Mouse (Mus musculus) heart, postnatal 4 days (tissue): Measurements from ENCODE around the gene Amd1. TPM values are rescaled to one million over a fixed set of nuclear protein-coding genes. Genes with fewer than 3 reads are reported as not detected.

ENCODE experiments used
- DNase-seq: peaks from one replicate; pipeline ENCODE4 v3.0.0; 2021
- total RNA-seq, 2 experiments: library from RNA; stranded (reverse); gene quantifications; 2 replicates each; pipeline ENCODE4 v1.2.3; 2021

Amd1 gene
- total RNA-seq, 2 experiments from 2014 or later, result 31.0 to 32.1 TPM

- DNase-seq, result peak; percentile 42
Observed at GRCm38 (mm10) chr10:40301181-40302075, 558 bp downstream of the Amd1 start.

DNA sequence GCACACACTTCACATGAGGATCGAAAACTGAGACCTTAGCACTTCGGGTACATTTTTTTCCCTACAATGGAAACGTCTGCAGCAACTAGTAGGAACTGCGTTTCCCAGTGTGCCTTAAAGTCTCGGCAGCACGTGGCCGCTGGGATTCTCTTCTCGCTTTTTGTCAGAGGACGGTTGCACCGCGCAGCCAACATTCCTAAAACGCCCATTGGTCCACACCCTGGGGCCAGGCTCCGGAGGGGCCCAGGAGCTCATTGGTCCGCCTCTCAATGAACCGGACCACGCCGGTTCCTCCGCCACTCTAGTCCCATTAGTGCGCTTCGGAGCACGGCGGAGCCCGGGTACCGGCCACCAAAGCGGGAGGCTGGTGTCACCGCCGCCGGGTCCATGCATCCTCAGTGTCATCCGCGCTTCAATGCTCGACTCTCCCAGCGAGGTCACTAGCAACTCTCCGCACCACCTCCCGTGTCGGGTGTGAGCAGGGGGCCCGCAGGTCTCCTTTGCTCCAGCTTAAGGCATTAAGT lies 1.3 kb downstream of the Amd1 start:
- DNase-seq, result peak; percentile 89

DNA sequence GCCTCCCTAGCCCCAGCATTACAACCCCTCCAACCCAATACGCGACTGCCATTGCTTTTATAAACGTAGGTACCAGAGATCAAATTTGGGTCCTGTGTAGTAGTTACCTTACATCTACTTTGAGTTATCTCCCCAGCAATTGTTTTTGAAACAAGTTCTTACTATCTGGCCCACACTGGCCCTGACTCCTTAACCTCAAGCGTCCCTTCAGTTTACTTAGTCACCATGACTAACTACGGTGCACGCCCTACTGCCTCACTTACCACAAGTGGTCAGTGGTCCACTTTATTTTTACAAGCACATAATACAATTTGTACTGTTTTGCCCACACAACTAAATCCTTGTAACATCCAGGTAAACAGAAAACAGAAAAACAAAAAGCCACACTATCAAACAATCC lies 9.3 kb downstream of the Amd1 start:
- DNase-seq, result no peak

GRCm38 (mm10) chr10:40286767-40287166 lies 15.2 kb downstream of the Amd1 start:
- no peak for DNase-seq

DNA sequence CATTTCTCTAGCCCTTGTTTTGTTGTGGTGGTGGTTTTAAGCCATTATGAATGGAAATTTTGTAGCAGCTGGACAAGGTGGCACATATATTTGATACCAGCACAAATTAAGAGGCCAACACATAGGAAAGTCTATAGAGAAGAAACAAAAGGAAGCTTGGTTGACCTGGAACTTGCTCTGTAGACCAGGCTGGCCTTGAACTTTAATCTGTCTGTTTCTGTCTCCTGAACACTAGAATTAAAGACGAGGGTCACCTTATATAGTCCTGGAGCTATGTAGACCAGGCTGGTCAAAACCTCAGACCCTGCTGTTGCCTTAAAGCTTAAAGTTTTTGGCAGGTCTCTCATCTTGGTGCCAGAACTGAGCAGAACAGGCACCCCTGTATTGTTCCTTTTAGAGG lies 16.4 kb downstream of the Amd1 start:
- DNase-seq, result no peak

DNA sequence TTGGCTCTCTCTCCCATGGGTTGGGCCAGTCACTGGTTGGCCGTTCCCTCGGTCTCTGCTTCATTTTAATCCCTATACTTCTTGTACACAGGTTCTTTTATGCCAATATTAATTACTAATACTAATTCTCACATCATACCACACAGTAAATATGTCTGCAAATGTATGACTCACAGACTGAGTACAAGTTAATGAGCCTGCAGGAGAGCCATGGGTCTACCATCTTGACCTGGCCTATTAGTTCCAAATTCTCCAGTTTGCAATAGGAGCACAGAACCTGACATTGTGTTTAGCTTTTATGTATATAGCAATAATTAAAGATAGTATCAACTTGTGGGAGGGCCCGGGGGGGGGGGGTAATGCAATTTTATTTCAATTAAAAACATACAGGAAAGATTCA lies 17.0 kb downstream of the Amd1 start:
- no peak for DNase-seq

DNA sequence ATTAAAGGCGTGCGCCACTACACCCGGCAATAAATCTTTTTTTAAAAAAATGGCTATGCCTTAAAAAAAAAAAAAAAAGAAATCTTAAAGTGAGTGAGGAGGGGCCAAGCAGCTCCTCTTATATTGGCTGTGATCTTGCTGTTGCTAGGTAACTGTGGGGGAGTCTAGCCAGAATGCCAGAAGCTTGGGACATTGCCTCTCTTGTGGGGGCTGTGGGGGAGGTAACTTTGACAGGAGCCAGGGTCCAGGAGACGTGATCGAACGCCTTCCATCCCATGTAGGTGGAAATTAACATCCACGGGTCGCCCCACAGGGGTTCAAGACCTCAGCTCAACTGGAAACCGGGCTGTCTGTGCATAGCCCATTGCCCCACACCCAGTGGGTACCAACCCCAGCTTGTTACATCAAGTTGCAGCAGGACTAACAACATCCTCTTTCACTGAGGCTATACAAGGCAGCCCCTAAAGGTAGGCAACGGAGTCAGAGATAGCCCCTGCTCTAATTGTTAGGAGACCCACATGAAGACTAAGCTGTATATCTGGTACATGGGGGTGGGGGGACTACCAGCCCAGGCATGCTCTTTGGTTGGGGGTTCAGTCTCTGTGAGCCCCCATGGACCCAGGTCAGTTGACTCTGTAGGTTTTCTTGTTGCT lies 17.7 kb downstream of the Amd1 start:
- DNase-seq, result no peak

DNA sequence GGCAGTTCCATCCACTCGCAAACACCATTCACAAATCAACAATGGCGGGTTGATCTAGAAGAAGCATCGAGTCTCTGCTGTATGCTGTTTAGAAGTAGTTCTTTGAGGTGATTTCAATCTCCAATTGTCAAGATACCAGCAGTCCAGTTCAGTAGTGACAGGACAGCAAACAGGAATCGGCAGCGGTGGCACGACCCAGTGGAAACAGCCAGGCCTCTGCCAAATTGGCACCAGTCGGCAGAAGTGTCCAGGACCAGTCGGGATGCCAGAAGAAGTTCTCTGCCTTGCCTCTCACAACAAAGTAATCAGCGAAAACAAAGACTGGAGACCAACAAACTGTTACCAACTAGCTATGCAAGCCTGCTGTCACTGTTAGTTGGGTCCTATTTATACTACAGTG lies 18.4 kb downstream of the Amd1 start:
- DNase-seq, result no peak

GRCm38 (mm10) chr10:40281565-40281964 lies 20.4 kb downstream of the Amd1 start:
- DNase-seq, result no peak

GRCm38 (mm10) chr10:40278317-40278716 lies 23.7 kb downstream of the Amd1 start:
- DNase-seq, result no peak

DNA sequence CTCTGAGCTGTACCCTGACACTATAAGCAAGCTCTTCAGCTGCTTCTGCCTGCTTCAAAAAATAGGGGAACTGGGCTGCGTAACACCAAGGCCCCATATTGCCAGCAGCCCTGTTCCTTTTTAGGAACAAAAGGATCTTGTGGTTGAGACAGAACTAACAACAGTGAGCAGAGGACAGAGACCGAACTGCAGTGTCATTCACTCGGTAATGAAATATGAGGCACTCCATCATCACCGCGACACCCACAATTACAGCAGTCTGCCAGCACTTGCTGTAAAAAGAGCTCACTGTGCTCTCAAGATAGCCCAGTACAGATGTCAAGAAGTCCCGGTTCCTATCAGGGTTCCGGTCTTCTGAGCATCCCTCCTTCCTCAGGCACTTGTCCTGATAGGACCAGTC lies 26.0 kb downstream of the Amd1 start:
- no peak for DNase-seq

- DNase-seq, result no peak
Observed at GRCm38 (mm10) chr10:40273938-40274337, 28.0 kb downstream of the Amd1 start.

- DNase-seq, result no peak
Observed at GRCm38 (mm10) chr10:40271216-40271615, 30.8 kb downstream of the Amd1 start.

DNA sequence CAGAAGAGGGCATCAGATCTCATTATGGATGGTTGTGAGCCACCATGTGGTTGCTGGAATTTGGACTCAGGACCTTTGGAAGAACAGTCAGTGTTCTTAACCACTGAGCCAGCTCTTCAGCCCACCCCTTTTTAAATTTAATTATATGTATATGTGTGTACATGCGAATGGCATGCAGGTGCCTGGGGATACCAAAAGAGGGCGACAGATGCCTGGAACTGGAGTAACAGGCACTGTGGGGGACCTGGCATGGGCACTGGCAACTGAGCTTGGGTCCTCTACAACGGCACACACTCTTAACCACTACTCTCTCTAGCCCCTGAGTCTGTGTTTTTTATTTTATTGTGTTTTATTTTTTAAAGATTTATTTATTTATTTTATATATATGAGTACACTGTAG lies 37.1 kb downstream of the Amd1 start:
- no peak for DNase-seq

DNA sequence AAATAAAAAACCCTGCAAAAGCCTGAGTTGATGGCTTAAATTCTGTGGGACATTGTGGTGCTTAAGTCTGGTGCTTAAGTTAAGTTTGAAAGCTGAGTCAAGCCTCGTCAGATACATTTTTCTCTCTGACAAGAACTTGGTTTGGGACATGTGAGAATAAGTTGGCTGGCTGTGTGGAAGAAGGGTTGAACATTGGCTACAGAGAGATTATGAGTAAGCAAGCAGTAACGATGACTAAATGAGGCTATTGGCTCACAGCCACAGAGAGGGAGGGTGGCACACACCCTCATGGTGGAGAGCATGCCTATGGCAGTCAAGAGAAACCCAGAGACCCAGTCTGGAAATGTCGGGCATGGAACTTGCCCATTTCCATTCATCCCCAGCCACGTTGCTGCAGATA lies 38.3 kb downstream of the Amd1 start:
- peak; percentile 15 for DNase-seq

DNA sequence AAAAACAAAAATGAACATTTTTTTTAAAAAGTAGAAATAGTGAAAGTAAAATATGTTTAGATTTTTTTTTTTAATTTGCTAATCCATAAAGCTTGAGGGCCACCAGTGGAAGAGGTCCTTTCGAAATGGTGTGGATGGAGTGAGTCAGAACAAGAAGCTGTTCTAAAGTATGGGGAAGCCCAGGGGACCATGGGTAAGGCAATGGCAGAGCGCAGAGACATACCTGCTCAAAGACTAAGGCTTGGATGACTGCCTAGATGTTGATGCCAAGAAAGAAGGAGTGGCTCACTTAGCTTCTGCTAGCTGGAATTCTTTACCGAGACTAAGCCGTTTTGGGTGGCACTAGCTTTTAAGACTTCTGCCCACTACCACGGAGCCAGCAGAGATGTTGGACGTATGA lies 39.8 kb downstream of the Amd1 start:
- DNase-seq, result no peak

DNA sequence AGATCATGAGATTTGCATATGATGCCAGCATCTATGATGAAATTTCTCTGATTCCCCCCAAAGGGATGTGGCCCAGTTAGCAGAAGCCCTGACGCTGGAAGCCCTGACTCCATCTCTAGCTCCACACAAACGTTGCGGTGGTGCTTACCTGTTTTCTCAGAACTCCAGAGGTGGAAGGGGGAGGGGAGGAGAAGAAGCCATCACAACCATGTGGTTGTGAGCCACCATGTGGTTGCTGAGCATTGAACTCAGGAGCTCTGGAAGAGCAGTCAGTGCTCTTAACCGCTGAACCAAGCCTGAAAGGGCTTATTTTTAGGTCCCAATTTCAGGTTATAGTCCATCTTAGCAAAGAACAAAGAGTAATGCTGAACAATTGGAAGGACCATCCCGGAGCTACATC lies 41.7 kb downstream of the Amd1 start:
- no peak for DNase-seq

DNA sequence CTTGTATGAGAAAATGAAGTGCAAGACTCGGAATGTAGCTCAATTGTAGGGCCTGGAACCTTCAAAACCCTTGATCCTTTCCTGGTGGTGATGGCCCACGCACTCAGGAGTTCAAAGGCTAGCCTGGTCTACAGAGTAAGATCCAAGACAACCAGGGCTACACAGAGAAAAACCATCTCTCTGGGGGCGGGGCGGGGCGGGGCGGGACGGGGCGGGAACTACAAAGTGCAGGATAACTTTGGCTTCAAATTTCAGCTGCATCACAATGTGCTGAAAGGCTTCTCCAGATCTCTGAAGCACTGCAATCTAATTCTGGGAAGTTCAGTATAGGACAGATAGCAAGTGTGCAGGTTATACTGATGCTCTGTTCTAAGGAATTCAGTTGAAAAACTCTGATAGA lies 42.4 kb downstream of the Amd1 start:
- no peak for DNase-seq

DNA sequence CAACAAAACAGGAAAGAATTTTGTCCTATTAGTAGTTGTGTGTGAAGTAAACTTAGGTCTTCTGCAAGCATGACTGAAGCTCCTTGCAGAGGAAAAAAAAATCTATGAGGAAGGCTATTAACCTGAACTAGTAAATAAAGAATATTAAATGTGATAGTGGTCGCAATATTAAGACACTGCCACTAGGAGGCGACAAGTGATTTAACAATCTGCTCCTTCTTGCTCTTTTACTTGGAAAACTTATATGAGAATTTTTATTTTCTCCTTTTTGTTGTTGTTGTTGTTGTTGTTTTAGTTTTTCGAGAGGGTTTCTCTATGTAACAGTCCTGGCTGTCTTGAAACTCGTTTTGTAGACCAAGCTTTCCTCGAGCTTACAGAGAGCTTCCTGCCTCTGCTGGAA lies 43.0 kb downstream of the Amd1 start:
- DNase-seq, result peak; percentile 55

DNA sequence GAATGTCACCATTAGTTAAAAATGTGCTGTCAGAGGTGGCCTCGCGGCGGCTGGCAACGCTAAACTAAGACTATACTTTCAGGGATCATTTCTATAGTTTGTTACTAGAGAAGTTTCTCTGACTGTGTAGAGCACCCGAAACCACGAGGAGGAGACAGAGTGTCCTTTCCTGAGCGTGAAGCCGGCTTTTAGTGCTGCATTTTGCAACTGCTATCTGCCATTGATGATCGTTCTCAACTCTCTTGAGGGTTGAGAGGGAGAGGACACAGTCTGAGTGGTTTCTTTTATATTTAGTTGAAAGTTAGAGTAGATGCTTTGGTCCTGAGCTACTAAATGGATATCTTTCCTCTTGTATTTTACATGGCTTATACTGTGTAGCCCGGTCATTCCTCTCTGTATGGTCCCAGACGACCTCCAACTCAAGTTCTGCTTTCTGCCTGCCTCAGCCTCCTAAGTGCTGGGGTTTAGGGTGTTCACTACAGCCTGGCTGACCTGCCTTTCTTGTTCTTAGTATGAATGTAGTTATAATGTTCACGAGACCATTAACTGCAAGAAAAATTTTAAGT lies 43.5 kb downstream of the Amd1 start:
- peak; percentile 76 for DNase-seq

- DNase-seq, result peak; percentile 97
Observed at GRCm38 (mm10) chr10:40257414-40258255, 44.4 kb downstream of the Amd1 start, which contains the start of gene Gtf3c6. Gtf3c6 (minus strand) TSS chr10:40258108.

GRCm38 (mm10) chr10:40256716-40257115 lies 45.3 kb downstream of the Amd1 start:
- peak; percentile 67 for DNase-seq
